Comparison of ENCODE assay signal across 8 mouse cellular contexts in the genomic region with DNA sequence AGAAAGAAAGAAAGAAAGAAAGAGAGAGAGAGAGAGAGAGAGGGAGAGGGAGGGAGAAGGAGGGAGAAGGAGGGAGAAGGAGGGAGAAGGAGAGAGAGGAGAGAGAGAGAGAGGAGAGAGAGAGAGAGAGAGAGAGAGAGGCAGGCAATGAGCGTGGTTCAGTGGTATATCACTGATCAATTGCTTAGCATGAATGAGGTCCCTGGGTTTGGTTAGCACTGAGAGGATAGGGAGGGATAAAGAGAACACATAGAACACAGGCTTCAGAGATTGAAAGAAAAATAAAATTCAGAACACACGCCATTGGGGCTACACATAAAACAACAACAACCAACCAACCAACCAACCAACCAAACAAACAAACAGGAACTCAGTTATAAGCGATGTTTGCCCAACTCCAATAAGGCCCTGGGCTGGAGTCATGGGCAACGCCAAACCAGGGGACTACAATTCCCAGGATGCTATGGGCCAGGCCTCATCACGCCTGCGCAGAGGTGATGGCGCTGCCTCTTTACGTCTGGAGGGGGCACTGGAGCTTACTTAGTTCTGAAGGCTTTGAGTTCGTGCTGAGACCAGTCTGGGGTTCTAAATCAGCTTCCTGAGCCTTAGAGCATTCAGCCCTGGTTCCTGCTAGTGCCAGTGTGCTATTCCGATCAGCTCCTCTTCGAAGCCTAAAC. TPM values are rescaled to one million over a fixed set of nuclear protein-coding genes. Genes with fewer than 3 reads are reported as not detected.
A peak's percentile ranks its signal among the peaks of the same experiment; 100 is the strongest.
DNase-seq lines count a peak whose midpoint lies in the region; ATAC-seq and TF ChIP-seq lines count a peak whose summit lies in the region.

No protein-coding gene starts in this region.

- H3K27me3 ChIP-seq in MEL (ENCODE audit: control insufficient read depth in 1 of 2, insufficient read depth in 2 of 2, low read length in 2 of 2): no peaks in the 10 kb centered on the region
- H3K27me3 ChIP-seq in cerebellum, adult 2 months (ENCODE audit: control insufficient read depth, insufficient read depth, low read length): no peaks in the 10 kb centered on the region
- H3K27me3 ChIP-seq in forebrain, postnatal 0 days (ENCODE audit: insufficient read depth, low read length): no peaks in the 10 kb centered on the region
- no peaks in the 10 kb centered on the region for H3K27me3 ChIP-seq in lung, embryonic 14.5 days (ENCODE audit: insufficient read depth, low read length)

- peak in 1 of 2 experiments; percentile 83; a peak in 2 of 4 replicates for TF ChIP-seq POLR2A in MEL (IDR thresholded peaks at IDR 0.05; ENCODE audit: control insufficient read depth in 1 of 2, insufficient read depth in 1 of 2, low read depth in 1 of 2, low read length in 2 of 2, poor library complexity in 1 of 2)
- TF ChIP-seq POLR2A in cerebellum, adult 2 months (IDR thresholded peaks at IDR 0.05; ENCODE audit: borderline replicate concordance, insufficient read depth, low read length): no peak; the same call in 1 of the 2 replicates
- no peak for TF ChIP-seq POLR2A in olfactory bulb, adult 2 months (IDR thresholded peaks at IDR 0.05; ENCODE audit: insufficient read depth, low read depth, low read length)

- H3K9ac ChIP-seq in MEL (ENCODE audit: control insufficient read depth, low read depth, low read length, poor library complexity, severe bottlenecking): peak overlapping the region; percentile 45
- no peak overlapping the region for H3K9ac ChIP-seq in forebrain, postnatal 0 days
- H3K9ac ChIP-seq in lung, embryonic 14.5 days: peak overlapping the region; percentile 43

- H3K9me3 ChIP-seq in MEL (replicated peaks; ENCODE audit: insufficient read depth, low read length): no peaks in the 10 kb centered on the region
- no peaks in the 10 kb centered on the region for H3K9me3 ChIP-seq in forebrain, postnatal 0 days (ENCODE audit: low read length)
- H3K9me3 ChIP-seq in lung, embryonic 14.5 days (ENCODE audit: low read depth, low read length): no peaks in the 10 kb centered on the region

- TF ChIP-seq EP300 in MEL (IDR thresholded peaks at IDR 0.05; ENCODE audit: low read depth in 1 of 2, low read length in 2 of 2): no peak

- H3K36me3 ChIP-seq in MEL (ENCODE audit: control insufficient read depth in 1 of 2, insufficient read depth in 2 of 2, low read length in 2 of 2): peaks cover 0 to 11% of the 10 kb centered on the region in 2 experiments; a peak in 2 of 4 replicates
- no peaks in the 10 kb centered on the region for H3K36me3 ChIP-seq in forebrain, postnatal 0 days (ENCODE audit: insufficient read depth)
- H3K36me3 ChIP-seq in lung, embryonic 14.5 days (ENCODE audit: insufficient read depth): no peaks in the 10 kb centered on the region

- H3K27ac ChIP-seq in MEL (ENCODE audit: control insufficient read depth, low read depth, low read length): peak overlapping the region; percentile 82
- peak overlapping the region; percentile 25; the same call in 1 of the 2 replicates for H3K27ac ChIP-seq in cerebellum, adult 2 months (ENCODE audit: insufficient read depth, low read length)
- H3K27ac ChIP-seq in forebrain, postnatal 0 days (ENCODE audit: low read depth, low read length): no peak overlapping the region
- no peak overlapping the region; the same call in 1 of the 2 replicates for H3K27ac ChIP-seq in lung, embryonic 14.5 days (ENCODE audit: low read depth)
- H3K27ac ChIP-seq in olfactory bulb, adult 2 months (ENCODE audit: insufficient read depth, low read depth, low read length): no peak overlapping the region

- no peaks in the 10 kb centered on the region for H3K79me2 ChIP-seq in MEL (ENCODE audit: control insufficient read depth, insufficient read depth, low read length, poor library complexity)

- peak overlapping the region; percentile 62 to 82 for H3K4me3 ChIP-seq in MEL (ENCODE audit: control insufficient read depth in 1 of 2, insufficient read depth in 1 of 2, low read depth in 2 of 2, low read length in 2 of 2)
- H3K4me3 ChIP-seq in cerebellum, adult 2 months (replicated peaks; ENCODE audit: insufficient read depth, low read depth, low read length): peak overlapping the region; percentile 65
- peak overlapping the region; percentile 25 for H3K4me3 ChIP-seq in forebrain, postnatal 0 days (ENCODE audit: low read depth, low read length)
- H3K4me3 ChIP-seq in lung, embryonic 14.5 days (ENCODE audit: low read depth, low read length): peak overlapping the region; percentile 31
- H3K4me3 ChIP-seq in olfactory bulb, adult 2 months (ENCODE audit: insufficient read depth, low read depth, low read length): peak overlapping the region; percentile 28

- DNase-seq in MEL (ENCODE audit: low read depth, low spot score): peak; percentile 97
- DNase-seq in cerebellum, adult 2 months: peak; percentile 87 to 89
- peak; percentile 93 for DNase-seq in forebrain, postnatal 0 days
- DNase-seq in heart, postnatal 4 days: peak; percentile 91
- DNase-seq in layer of hippocampus, adult 8-10 months (ENCODE audit: low spot score in 2 of 2): peak; percentile 79 to 80
- DNase-seq in lung, embryonic 14.5 days: peak; percentile 95
- DNase-seq in thymus, adult 18-20 months: peak; percentile 80 to 87

- H3K4me2 ChIP-seq in forebrain, postnatal 0 days (ENCODE audit: low read depth): peak overlapping the region; percentile 45
- peak overlapping the region; percentile 58 for H3K4me2 ChIP-seq in lung, embryonic 14.5 days

- TF ChIP-seq CTCF in MEL (IDR thresholded peaks at IDR 0.05 in 2 of 3, conservative IDR thresholded peaks at IDR 0.05 in 1 of 3; ENCODE audit: control insufficient read depth in 1 of 3, insufficient read depth in 1 of 3, low read depth in 2 of 3, low read length in 3 of 3, poor library complexity in 1 of 3, severe bottlenecking in 1 of 3): peak; percentile 41 to 60 (median 51)
- peak; percentile 63 for TF ChIP-seq CTCF in cerebellum, adult 2 months (IDR thresholded peaks at IDR 0.05; ENCODE audit: borderline replicate concordance, insufficient read depth, low read depth, low read length)
- TF ChIP-seq CTCF in forebrain, postnatal 0 days (IDR thresholded peaks at IDR 0.05; ENCODE audit: low read depth): peak; percentile 72
- peak; percentile 65 for TF ChIP-seq CTCF in lung, embryonic 14.5 days (IDR thresholded peaks at IDR 0.05; ENCODE audit: low read depth)
- TF ChIP-seq CTCF in olfactory bulb, adult 2 months (IDR thresholded peaks at IDR 0.05; ENCODE audit: insufficient read depth, low read depth, low read length): 0 out of 2 replicates have a peak, but pooled peaks have one; percentile 19

- peak; percentile 99 for ATAC-seq in forebrain, postnatal 0 days
- ATAC-seq in lung, embryonic 14.5 days (ENCODE audit: insufficient read depth): peak; percentile 95

- no peak; the same call in 1 of the 2 replicates for TF ChIP-seq RAD21 in MEL (IDR thresholded peaks at IDR 0.05; ENCODE audit: low read depth, low read length)

- peaks cover 0 to 17% of the 10 kb centered on the region in 2 experiments; a peak in 2 of 4 replicates for H3K4me1 ChIP-seq in MEL (ENCODE audit: control insufficient read depth in 1 of 2, insufficient read depth in 2 of 2, low read length in 2 of 2)
- H3K4me1 ChIP-seq in cerebellum, adult 2 months (ENCODE audit: control insufficient read depth, insufficient read depth, low read length): peaks cover 12% of the 10 kb centered on the region
- no peaks in the 10 kb centered on the region for H3K4me1 ChIP-seq in forebrain, postnatal 0 days (ENCODE audit: insufficient read depth)
- no peaks in the 10 kb centered on the region for H3K4me1 ChIP-seq in lung, embryonic 14.5 days (ENCODE audit: insufficient read depth)
- H3K4me1 ChIP-seq in olfactory bulb, adult 2 months (ENCODE audit: control insufficient read depth, insufficient read depth, low read length): 0 out of 2 replicates have a peak, but pooled peaks cover 6% of the 10 kb centered on the region

- WGBS in cerebellum, adult 2 months: 13% methylated on average over 11 of the region's 11 CpGs
- 17% methylated on average over 11 of the region's 11 CpGs for WGBS in forebrain, postnatal 0 days
- 18% methylated on average over 11 of the region's 11 CpGs for WGBS in lung, embryonic 14.5 days
- 21% methylated on average over 11 of the region's 11 CpGs for WGBS in olfactory bulb, adult 2 months

RNA-seq across cellular contexts. Expression of a gene that starts 5.5 kb away (rescaled TPM):
- 0.08 TPM in 1 of 2 replicates, not detected in the other for total RNA-seq in MEL (2012; rRNA removed)
- polyA plus RNA-seq in MEL (2012; ENCODE audit: insufficient read depth in 1 of 2, insufficient read length in 2 of 2, low read depth in 1 of 2, low replicate concordance in 2 of 2, missing spikeins in 1 of 2): under 1 TPM in 1 of 2 experiments, not detected in 1; 0.06 TPM
- not detected in 2 replicates for polyA plus RNA-seq in cerebellum, adult 2 months (2012; rRNA removed)
- not detected in 2 replicates for total RNA-seq in forebrain, postnatal 0 days (2014; rRNA removed)
- not detected in 2 replicates for polyA plus RNA-seq in forebrain, postnatal 0 days (2015; fragmentation: Nextera tagmentation; extraction: Ambion mirVana)
- not detected for total RNA-seq in heart, postnatal 4 days (2021)
- total RNA-seq in layer of hippocampus, adult 8-10 months (2022): not detected
- not detected in 2 replicates for polyA plus RNA-seq in lung, embryonic 14.5 days (2014; fragmentation: Nextera tagmentation; extraction: Ambion mirVana)
- polyA plus RNA-seq in olfactory bulb, adult 2 months (2012; ENCODE audit: insufficient read depth, insufficient read length, low replicate concordance, missing spikeins): not detected in 2 replicates

RNA-seq across cellular contexts. Expression of a gene that starts 14.7 kb away (rescaled TPM):
- 32.9 and 44.3 TPM in 2 replicates for total RNA-seq in MEL (2012; rRNA removed)
- 10 to 100 TPM in 1 of 2 experiments, not detected in 1; 56.7 TPM for polyA plus RNA-seq in MEL (2012; ENCODE audit: insufficient read depth in 1 of 2, insufficient read length in 2 of 2, low read depth in 1 of 2, low replicate concordance in 2 of 2, missing spikeins in 1 of 2)
- 133 and 137 TPM in 2 replicates for polyA plus RNA-seq in cerebellum, adult 2 months (2012; rRNA removed)
- 57.3 and 86.2 TPM in 2 replicates for total RNA-seq in forebrain, postnatal 0 days (2014; rRNA removed)
- 92.2 and 103 TPM in 2 replicates for polyA plus RNA-seq in forebrain, postnatal 0 days (2015; fragmentation: Nextera tagmentation; extraction: Ambion mirVana)
- 10 to 100 TPM; 33.3 to 36.9 TPM for total RNA-seq in heart, postnatal 4 days (2021)
- total RNA-seq in layer of hippocampus, adult 8-10 months (2022): 10 to 100 TPM; 22.1 to 30.0 (median 27.6) TPM
- polyA plus RNA-seq in lung, embryonic 14.5 days (2014; fragmentation: Nextera tagmentation; extraction: Ambion mirVana): 61.4 and 70.8 TPM in 2 replicates
- not detected in 2 replicates for polyA plus RNA-seq in olfactory bulb, adult 2 months (2012; ENCODE audit: insufficient read depth, insufficient read length, low replicate concordance, missing spikeins)

RNA-seq across cellular contexts. Expression of a gene that starts 21.5 kb away (rescaled TPM):
- 26.3 and 26.5 TPM in 2 replicates for total RNA-seq in MEL (2012; rRNA removed)
- polyA plus RNA-seq in MEL (2012; ENCODE audit: insufficient read depth in 1 of 2, insufficient read length in 2 of 2, low read depth in 1 of 2, low replicate concordance in 2 of 2, missing spikeins in 1 of 2): 10 to 100 TPM in 1 of 2 experiments, not detected in 1; 56.7 TPM
- 2.8 and 3.2 TPM in 2 replicates for polyA plus RNA-seq in cerebellum, adult 2 months (2012; rRNA removed)
- 2.9 and 4.5 TPM in 2 replicates for total RNA-seq in forebrain, postnatal 0 days (2014; rRNA removed)
- 3.6 and 3.9 TPM in 2 replicates for polyA plus RNA-seq in forebrain, postnatal 0 days (2015; fragmentation: Nextera tagmentation; extraction: Ambion mirVana)
- 10 to 100 TPM; 14.0 to 15.7 TPM for total RNA-seq in heart, postnatal 4 days (2021)
- 1 to 10 TPM in 1 of 4 experiments, not detected in 3; 1.0 TPM for total RNA-seq in layer of hippocampus, adult 8-10 months (2022)
- 42.5 and 51.8 TPM in 2 replicates for polyA plus RNA-seq in lung, embryonic 14.5 days (2014; fragmentation: Nextera tagmentation; extraction: Ambion mirVana)
- not detected in 2 replicates for polyA plus RNA-seq in olfactory bulb, adult 2 months (2012; ENCODE audit: insufficient read depth, insufficient read length, low replicate concordance, missing spikeins)

RNA-seq across cellular contexts. Expression of a gene that starts 23.6 kb away (rescaled TPM):
- 0.52 and 1.3 TPM in 2 replicates for total RNA-seq in MEL (2012; rRNA removed)
- polyA plus RNA-seq in MEL (2012; ENCODE audit: insufficient read depth in 1 of 2, insufficient read length in 2 of 2, low read depth in 1 of 2, low replicate concordance in 2 of 2, missing spikeins in 1 of 2): 1 to 10 TPM in 1 of 2 experiments, not detected in 1; 2.4 TPM
- polyA plus RNA-seq in cerebellum, adult 2 months (2012; rRNA removed): 0.74 and 0.84 TPM in 2 replicates
- total RNA-seq in forebrain, postnatal 0 days (2014; rRNA removed): 0.19 TPM in 1 of 2 replicates, not detected in the other
- 3.2 and 4.6 TPM in 2 replicates for polyA plus RNA-seq in forebrain, postnatal 0 days (2015; fragmentation: Nextera tagmentation; extraction: Ambion mirVana)
- under 1 TPM; 0.56 to 0.69 TPM for total RNA-seq in heart, postnatal 4 days (2021)
- 1 to 10 TPM in 1 of 4 experiments, under 1 TPM in 2, not detected in 1; 0.49 to 1.2 (median 0.81) TPM for total RNA-seq in layer of hippocampus, adult 8-10 months (2022)
- 3.2 TPM in 2 replicates for polyA plus RNA-seq in lung, embryonic 14.5 days (2014; fragmentation: Nextera tagmentation; extraction: Ambion mirVana)
- polyA plus RNA-seq in olfactory bulb, adult 2 months (2012; ENCODE audit: insufficient read depth, insufficient read length, low replicate concordance, missing spikeins): not detected in 2 replicates

RNA-seq across cellular contexts. Expression of a gene that starts 28.8 kb away (rescaled TPM):
- total RNA-seq in MEL (2012; rRNA removed): 0.77 and 1.2 TPM in 2 replicates
- polyA plus RNA-seq in MEL (2012; ENCODE audit: insufficient read depth in 1 of 2, insufficient read length in 2 of 2, low read depth in 1 of 2, low replicate concordance in 2 of 2, missing spikeins in 1 of 2): 1 to 10 TPM in 1 of 2 experiments, not detected in 1; 3.3 TPM
- polyA plus RNA-seq in cerebellum, adult 2 months (2012; rRNA removed): 15.8 and 17.7 TPM in 2 replicates
- 0.14 and 0.31 TPM in 2 replicates for total RNA-seq in forebrain, postnatal 0 days (2014; rRNA removed)
- polyA plus RNA-seq in forebrain, postnatal 0 days (2015; fragmentation: Nextera tagmentation; extraction: Ambion mirVana): 0.65 and 0.70 TPM in 2 replicates
- under 1 TPM; 0.74 to 0.97 TPM for total RNA-seq in heart, postnatal 4 days (2021)
- total RNA-seq in layer of hippocampus, adult 8-10 months (2022): under 1 TPM in 1 of 4 experiments, not detected in 3; 0.65 TPM
- polyA plus RNA-seq in lung, embryonic 14.5 days (2014; fragmentation: Nextera tagmentation; extraction: Ambion mirVana): 3.7 and 4.5 TPM in 2 replicates
- not detected in 2 replicates for polyA plus RNA-seq in olfactory bulb, adult 2 months (2012; ENCODE audit: insufficient read depth, insufficient read length, low replicate concordance, missing spikeins)

Comparison
In these comparisons a context has a peak if more than half of its experiments do, and no peak if none do; other contexts are left out.
1. H3K27ac ChIP-seq: peak in MEL (single experiment) and cerebellum, adult 2 months (single experiment); none in forebrain, postnatal 0 days (single experiment), lung, embryonic 14.5 days (single experiment) and olfactory bulb, adult 2 months (single experiment).
2. CTCF ChIP-seq: peak in every context shown above with its lines; median percentile 72 in forebrain, postnatal 0 days; 65 in lung, embryonic 14.5 days; 63 in cerebellum, adult 2 months; 51 in MEL; 19 in olfactory bulb, adult 2 months.
3. Peak in every context shown above with its lines, with median percentiles within 50 percentile points of each other: DNase-seq and H3K4me3 ChIP-seq.